Mouse (Mus musculus): ENCODE measurements around the gene Mrpl43. TPM values are rescaled to one million over a fixed set of nuclear protein-coding genes. Genes with fewer than 3 reads are reported as not detected.
A peak's percentile ranks its signal among the peaks of the same experiment; 100 is the strongest.

Mrpl43 gene
- polyA plus RNA-seq (2016; fragmentation: Nextera tagmentation; extraction: Ambion mirVana), result 79.4 and 81.6 TPM in 2 replicates

DNA sequence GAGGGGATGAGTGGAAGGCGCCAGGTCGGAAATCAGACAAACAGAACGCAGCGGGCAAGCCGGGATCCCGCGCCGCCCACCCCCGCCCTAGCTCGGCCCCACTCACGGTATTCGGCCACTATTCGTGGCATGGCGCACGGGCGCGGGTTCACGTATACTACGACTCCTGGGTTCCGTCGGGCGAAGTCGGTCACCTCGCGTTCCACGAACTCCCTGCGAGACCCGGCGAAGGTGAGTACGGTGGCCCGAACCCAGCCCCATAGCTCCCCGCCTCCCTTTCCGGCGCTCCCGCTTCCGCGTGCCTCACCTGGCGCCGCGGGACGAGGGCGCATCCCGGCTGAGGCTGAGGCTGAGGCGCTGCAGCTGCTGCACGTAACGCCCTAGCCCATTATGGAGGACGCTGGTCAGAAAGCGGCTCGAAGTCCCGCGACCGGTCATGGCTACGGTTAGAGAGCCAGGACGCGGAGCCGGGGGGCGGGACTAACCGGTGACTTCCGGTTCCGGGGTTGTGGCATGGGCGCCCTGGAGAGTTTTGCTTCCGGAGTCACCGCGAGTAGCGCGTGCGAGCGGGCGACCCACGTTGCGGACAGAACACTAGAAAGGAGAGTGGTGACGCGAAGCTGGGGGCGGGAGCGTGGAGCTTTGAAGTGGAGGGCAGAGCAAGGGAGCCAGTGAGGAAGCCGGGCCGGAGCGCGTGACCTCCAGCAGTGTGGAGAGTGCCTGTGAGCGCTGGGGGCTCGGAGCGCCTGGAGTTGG lies at the start of gene Mrpl43:
Gene Mrpl43, minus strand, starts transcription at position 486 of the 756 bp plus-strand sequence.
- peak; percentile 92 for ATAC-seq (ENCODE audit: low FRiP score)
- peak within 1 kb of the TSS; percentile 97 for H3K4me3 ChIP-seq
- H3K36me3 ChIP-seq, result peaks cover 52% of the 10 kb centered on the region
- peak within 1 kb of the TSS; percentile 89 for H3K9ac ChIP-seq
- peaks cover 20% of the 10 kb centered on the region for H3K4me1 ChIP-seq
- H3K27me3 ChIP-seq, result no peaks in the 10 kb centered on the region
- peak within 1 kb of the TSS; percentile 96 for H3K4me2 ChIP-seq (replicated peaks)
- H3K27ac ChIP-seq, result peak within 1 kb of the TSS; percentile 84
- H3K9me3 ChIP-seq (replicated peaks), result no peaks in the 10 kb centered on the region
- WGBS, result under 1% methylated on average over 82 of the region's 82 CpGs

- WGBS, result 85% methylated on average over 6 of the region's 6 CpGs
- Histone ChIP-seq H3K4me2 (replicated peaks) (no peak overlapping the region), H3K27ac (no peak overlapping the region), H3K9me3 (replicated peaks) (no peaks in the 10 kb centered on the region), H3K9ac (no peak overlapping the region), H3K36me3 (peaks cover 34% of the 10 kb centered on the region), H3K4me1 (peaks cover 22% of the 10 kb centered on the region), H3K4me3 (no peak overlapping the region), H3K27me3 (0 out of 2 replicates have a peak, but pooled peaks cover 3% of the 10 kb centered on the region)
- no peak for ATAC-seq (ENCODE audit: low FRiP score)
Measured at GRCm38 (mm10) chr19:45054892-45055690, 48.8 kb upstream of the Mrpl43 start.

- Histone ChIP-seq H3K4me1 (peaks cover 27% of the 10 kb centered on the region), H3K9me3 (replicated peaks) (no peaks in the 10 kb centered on the region), H3K36me3 (peaks cover 34% of the 10 kb centered on the region), H3K27ac (no peak overlapping the region), H3K4me3 (no peak overlapping the region), H3K4me2 (replicated peaks) (no peak overlapping the region), H3K27me3 (0 out of 2 replicates have a peak, but pooled peaks cover 3% of the 10 kb centered on the region), H3K9ac (no peak overlapping the region)
- 86% methylated on average over 8 of the region's 8 CpGs for WGBS
- ATAC-seq (ENCODE audit: low FRiP score), result no peak
Measured at GRCm38 (mm10) chr19:45053451-45053850, 47.2 kb upstream of the Mrpl43 start.

GRCm38 (mm10) chr19:45049523-45049922 lies 43.3 kb upstream of the Mrpl43 start:
- Histone ChIP-seq H3K36me3 (peaks cover 27% of the 10 kb centered on the region), H3K27ac (no peak overlapping the region), H3K27me3 (peaks cover 23% of the 10 kb centered on the region), H3K9me3 (replicated peaks) (no peaks in the 10 kb centered on the region), H3K4me1 (peaks cover 34% of the 10 kb centered on the region), H3K4me3 (no peak overlapping the region), H3K9ac (no peak overlapping the region), H3K4me2 (replicated peaks) (peak overlapping the region; percentile 71)
- 76% methylated on average over 9 of the region's 9 CpGs for WGBS
- no peak for ATAC-seq (ENCODE audit: low FRiP score)

- H3K36me3 ChIP-seq, result peaks cover 24% of the 10 kb centered on the region
- peaks cover 24% of the 10 kb centered on the region for H3K27me3 ChIP-seq
- no peak for ATAC-seq (ENCODE audit: low FRiP score)
- H3K4me1 ChIP-seq, result peaks cover 34% of the 10 kb centered on the region
- H3K4me3 ChIP-seq, result peak overlapping the region; percentile 49
- peak overlapping the region; percentile 69 for H3K9ac ChIP-seq
- 0 out of 2 replicates have a peak overlapping the region, but pooled peaks have one; percentile 87 for H3K27ac ChIP-seq
- no peaks in the 10 kb centered on the region for H3K9me3 ChIP-seq (replicated peaks)
- H3K4me2 ChIP-seq (replicated peaks), result peak overlapping the region; percentile 71
- WGBS, result 83% methylated on average over 12 of the region's 12 CpGs
Measured at GRCm38 (mm10) chr19:45048644-45049365, 42.6 kb upstream of the Mrpl43 start.

- peak overlapping the region; percentile 49 for H3K4me3 ChIP-seq
- peak overlapping the region; percentile 71 for H3K4me2 ChIP-seq (replicated peaks)
- H3K27me3 ChIP-seq, result peaks cover 28% of the 10 kb centered on the region
- H3K36me3 ChIP-seq, result peaks cover 20% of the 10 kb centered on the region; the same call in 1 of the 2 replicates
- peak overlapping the region; percentile 87 for H3K27ac ChIP-seq
- peak overlapping the region; percentile 69 for H3K9ac ChIP-seq
- peak; percentile 59 for ATAC-seq (ENCODE audit: low FRiP score)
- H3K9me3 ChIP-seq (replicated peaks), result no peaks in the 10 kb centered on the region
- WGBS, result 53% methylated on average over 11 of the region's 11 CpGs
- H3K4me1 ChIP-seq, result peaks cover 34% of the 10 kb centered on the region
Measured at GRCm38 (mm10) chr19:45047935-45048643, 41.8 kb upstream of the Mrpl43 start.

DNA sequence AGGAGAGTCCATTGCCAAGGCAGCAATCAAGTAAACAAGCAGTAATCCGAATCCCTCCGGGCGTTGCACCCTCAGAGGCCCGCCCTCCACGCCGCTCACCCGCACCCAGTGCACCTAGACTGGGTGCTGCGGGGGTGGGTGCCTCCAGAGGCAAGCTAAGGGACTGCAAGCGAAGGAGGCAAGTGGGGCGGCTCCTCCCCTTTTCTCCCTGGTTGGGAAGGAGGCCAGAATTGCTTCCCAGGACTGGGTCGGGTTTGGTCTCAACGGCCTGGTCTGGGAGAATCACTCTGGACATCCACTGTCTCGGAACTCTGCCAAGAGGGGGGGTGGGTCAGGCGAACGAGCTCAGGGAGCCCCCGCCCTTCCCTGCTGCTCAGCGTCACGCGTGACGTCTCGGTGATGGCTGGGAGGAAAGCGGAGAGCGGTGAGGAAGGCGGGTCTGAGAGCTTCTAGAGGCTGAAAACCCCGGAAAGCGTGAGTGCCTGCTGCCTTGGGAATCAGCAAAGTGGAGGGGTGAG lies 41.2 kb upstream of the Mrpl43 start, which contains the start of gene Sfxn3:
Gene Sfxn3, plus strand, starts transcription at position 87 of the 518 bp plus-strand sequence.
- H3K9me3 ChIP-seq (replicated peaks), result no peaks in the 10 kb centered on the region
- WGBS, result under 1% methylated on average over 26 of the region's 26 CpGs
- H3K27ac ChIP-seq, result peak within 1 kb of the TSS; percentile 87
- peak within 1 kb of the TSS; percentile 69 for H3K9ac ChIP-seq
- peak within 1 kb of the TSS; percentile 71 for H3K4me2 ChIP-seq (replicated peaks)
- H3K27me3 ChIP-seq, result peaks cover 29% of the 10 kb centered on the region
- peak within 1 kb of the TSS; percentile 49 for H3K4me3 ChIP-seq
- H3K4me1 ChIP-seq, result peaks cover 34% of the 10 kb centered on the region
- peak; percentile 83 for ATAC-seq (ENCODE audit: low FRiP score)
- peaks cover 14% of the 10 kb centered on the region; the same call in 1 of the 2 replicates for H3K36me3 ChIP-seq

DNA sequence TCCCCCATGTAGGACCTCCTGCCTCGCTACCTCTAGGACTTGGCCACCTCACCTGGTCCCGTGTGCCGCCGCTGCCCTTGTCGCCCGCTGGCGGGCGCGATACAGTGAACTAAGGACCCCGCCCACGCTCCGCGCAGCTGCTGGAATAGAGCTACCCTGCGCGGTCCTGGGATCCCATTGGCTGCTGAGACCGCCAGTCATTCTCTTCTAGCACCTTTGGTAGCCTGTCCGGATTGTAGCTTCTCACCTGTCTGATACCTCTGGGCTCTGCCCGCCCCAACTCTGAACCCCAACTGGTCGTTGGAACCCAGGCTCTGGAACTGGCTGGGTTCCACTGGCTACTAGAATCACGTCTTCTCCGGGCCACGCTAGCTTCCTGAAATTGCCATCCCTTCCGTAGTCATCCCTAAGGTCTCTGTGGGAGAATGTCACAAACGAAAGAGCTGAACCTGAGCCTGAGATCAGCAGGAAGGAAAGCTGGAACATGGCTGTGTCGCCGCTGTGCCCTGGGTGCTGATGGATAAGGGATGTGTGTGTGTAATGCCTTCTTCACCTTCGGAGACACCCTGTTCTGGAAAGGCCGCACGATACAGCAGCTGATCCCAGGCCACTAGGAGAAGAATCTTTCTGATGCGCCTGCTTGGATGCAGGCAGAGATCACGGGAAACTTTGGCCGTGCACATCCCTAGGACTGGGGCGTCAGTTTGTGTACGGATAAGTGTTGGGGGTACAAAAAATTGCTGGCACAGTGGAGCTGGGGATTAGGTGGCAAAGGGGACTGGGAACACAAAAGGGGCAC lies 40.5 kb upstream of the Mrpl43 start:
- peak overlapping the region; percentile 71 for H3K4me2 ChIP-seq (replicated peaks)
- 3% methylated on average over 34 of the region's 34 CpGs for WGBS
- ATAC-seq (ENCODE audit: low FRiP score), result peak; percentile 57
- H3K36me3 ChIP-seq, result 0 out of 2 replicates have a peak, but pooled peaks cover 7% of the 10 kb centered on the region
- H3K4me1 ChIP-seq, result peaks cover 34% of the 10 kb centered on the region
- peak overlapping the region; percentile 49 for H3K4me3 ChIP-seq
- peak overlapping the region; percentile 69 for H3K9ac ChIP-seq
- peaks cover 34% of the 10 kb centered on the region for H3K27me3 ChIP-seq
- no peaks in the 10 kb centered on the region for H3K9me3 ChIP-seq (replicated peaks)
- H3K27ac ChIP-seq, result peak overlapping the region; percentile 87

- 83% methylated on average over 5 of the region's 5 CpGs for WGBS
- Histone ChIP-seq H3K9me3 (replicated peaks) (no peaks in the 10 kb centered on the region), H3K4me1 (peaks cover 34% of the 10 kb centered on the region), H3K4me3 (peak within 1 kb of the TSS; percentile 49), H3K27me3 (peaks cover 38% of the 10 kb centered on the region), H3K4me2 (replicated peaks) (peak within 1 kb of the TSS; percentile 71), H3K36me3 (0 out of 2 replicates have a peak, but pooled peaks cover 2% of the 10 kb centered on the region), H3K27ac (no peak within 1 kb of the TSS), H3K9ac (peak within 1 kb of the TSS; percentile 69)
- no peak for ATAC-seq (ENCODE audit: low FRiP score)
Measured at GRCm38 (mm10) chr19:45045651-45046050, 39.4 kb upstream of the Mrpl43 start, which contains the start of gene Pdzd7. Gene Pdzd7, minus strand, starts transcription at chr19:45045717.

DNA sequence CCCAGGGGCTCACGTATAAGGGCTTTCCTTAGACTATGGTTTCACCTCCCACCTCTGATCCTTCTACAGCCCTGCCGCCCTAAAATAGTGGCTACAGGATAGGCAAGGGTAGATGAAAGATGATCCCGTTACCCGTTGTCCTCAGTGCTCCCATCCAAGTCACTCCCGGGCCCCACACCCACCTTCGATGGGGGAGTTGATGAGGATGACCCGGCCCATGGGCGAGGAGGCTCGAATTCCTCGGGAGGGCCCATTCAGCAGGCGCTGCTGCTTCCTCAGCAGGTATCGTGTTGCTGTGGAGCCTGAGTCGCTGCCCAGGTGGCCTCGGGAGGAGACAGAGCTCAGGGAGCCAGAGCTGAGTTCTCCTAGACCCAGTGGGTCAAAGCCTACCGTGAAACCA lies 39.0 kb upstream of the Mrpl43 start:
- H3K9ac ChIP-seq, result no peak overlapping the region
- peaks cover 42% of the 10 kb centered on the region for H3K27me3 ChIP-seq
- H3K36me3 ChIP-seq, result no peaks in the 10 kb centered on the region
- H3K4me3 ChIP-seq, result no peak overlapping the region
- no peak overlapping the region for H3K27ac ChIP-seq
- no peaks in the 10 kb centered on the region for H3K9me3 ChIP-seq (replicated peaks)
- 36% methylated on average over 15 of the region's 15 CpGs for WGBS
- no peak for ATAC-seq (ENCODE audit: low FRiP score)
- H3K4me1 ChIP-seq, result peaks cover 34% of the 10 kb centered on the region
- H3K4me2 ChIP-seq (replicated peaks), result no peak overlapping the region

Measured in hindbrain, embryonic 12.5 days (tissue).